Mouse (Mus musculus) spleen, postnatal 14 days (tissue): Measurements from ENCODE around the gene Tbc1d10b.
"Not testable (repeated sequence)": the region's sequence is repeated elsewhere in the genome, so short reads cannot be mapped to it uniquely, and the experiment has no call there.

Experiments used
- DNase-seq, 2 experiments: peaks; one replicate each; pipeline ENCODE4 v3.0.0; 2021 to 2022; ENCODE audit warnings: low spot score in 2 of 2

The Tbc1d10b gene

GRCm38 (mm10) chr7:127207374-127208294 is 634 bp downstream of the Tbc1d10b start:
- peak; percentile 37 to 50 for DNase-seq

GRCm38 (mm10) chr7:127206606-127207005 is 1.7 kb downstream of the Tbc1d10b start:
- DNase-seq, result no peak

GRCm38 (mm10) chr7:127196484-127196883 is 11.8 kb downstream of the Tbc1d10b start:
- DNase-seq, result no peak

DNA sequence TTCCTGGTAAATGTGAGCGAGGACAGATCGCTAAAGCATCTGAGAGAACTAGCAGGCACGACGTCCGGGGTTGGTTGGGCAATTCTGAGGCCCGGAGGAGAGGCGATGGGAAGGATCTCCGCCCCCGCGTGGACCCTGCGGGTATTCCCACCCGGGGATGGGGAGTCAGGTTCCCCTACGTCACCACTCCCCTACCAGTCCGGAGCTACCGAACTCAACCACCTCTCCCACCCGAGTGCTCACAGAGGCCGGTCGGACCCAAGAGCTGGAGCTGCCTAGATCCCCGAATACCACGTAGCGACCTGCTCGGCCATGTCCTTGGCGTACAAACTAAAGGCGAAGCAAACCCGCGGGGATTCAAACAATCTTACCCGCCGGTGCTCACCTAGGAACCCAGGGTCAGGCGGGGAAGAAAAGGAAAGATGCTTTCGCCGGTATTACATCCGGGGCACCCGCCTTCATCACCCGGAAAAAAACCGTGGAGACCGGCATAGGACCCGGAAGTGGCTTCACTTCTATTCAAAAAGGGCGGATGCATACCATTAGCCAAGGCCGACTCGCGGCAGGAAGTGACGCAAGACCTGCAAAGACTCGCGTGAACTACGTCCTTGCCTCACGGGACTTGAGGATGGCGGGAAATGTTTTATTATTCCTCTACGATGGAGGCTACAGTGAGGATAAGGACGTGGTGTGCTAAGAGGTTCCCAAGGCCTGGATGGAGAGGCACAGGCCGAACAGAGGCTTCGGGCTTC is 12.5 kb downstream of the Tbc1d10b start, which contains the start of gene Cd2bp2:
Gene Cd2bp2, minus strand, starts transcription at position 507 of the 752 bp plus-strand sequence.
- DNase-seq, result peak; percentile 86 to 89

- DNase-seq, result no peak
Measured at GRCm38 (mm10) chr7:127194633-127195029, 13.6 kb downstream of the Tbc1d10b start.

DNA sequence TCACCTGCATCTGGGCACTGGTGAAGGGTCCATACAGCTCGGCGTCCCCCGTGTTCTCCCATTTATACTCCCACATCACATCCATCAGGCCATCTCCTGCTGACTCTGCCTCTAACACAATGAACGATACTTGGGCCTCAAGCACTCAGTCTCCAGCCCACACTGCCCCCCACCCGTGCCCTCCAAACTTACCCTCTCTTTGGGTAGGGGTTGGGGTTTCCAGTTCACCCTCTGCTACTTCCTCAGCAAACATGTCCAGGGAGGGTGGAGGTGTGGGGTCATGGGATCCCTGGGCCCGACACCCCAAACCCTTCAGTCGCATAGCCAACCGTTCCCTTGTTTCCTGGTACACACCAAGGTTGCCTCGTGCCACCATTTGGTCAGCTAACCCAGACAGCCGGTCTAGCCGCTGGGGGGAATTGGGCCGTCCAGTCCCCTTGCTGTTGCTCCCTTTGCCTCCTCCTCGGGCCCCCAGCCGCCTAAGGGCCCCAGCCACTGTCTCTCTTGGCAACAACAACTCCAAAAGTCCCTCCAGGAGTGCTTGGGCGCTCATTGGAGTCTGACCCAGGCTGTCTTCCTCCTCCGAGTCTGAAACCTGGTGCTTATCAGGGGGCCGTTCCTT is 14.1 kb downstream of the Tbc1d10b start:
- DNase-seq, result no peak

DNA sequence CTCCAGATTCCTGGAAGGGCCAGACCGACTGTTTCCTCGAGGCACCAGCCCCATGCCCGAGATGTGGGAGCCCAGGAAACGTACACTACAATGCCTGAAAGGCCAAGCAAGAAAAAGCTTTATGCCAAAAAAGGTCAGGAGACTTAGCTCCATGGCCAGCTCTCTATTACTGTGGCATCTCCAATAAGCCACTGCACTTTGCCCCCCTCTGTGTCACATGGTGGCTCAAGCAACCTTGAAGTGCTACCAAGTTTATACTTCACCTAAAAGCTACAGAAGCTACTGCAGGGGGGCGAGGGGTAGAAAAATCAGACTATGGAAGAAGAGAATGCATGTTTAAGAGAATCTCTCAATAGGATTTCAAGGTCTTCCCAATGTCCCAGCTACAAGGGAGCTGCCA is 15.3 kb downstream of the Tbc1d10b start:
- DNase-seq, result no peak

DNA sequence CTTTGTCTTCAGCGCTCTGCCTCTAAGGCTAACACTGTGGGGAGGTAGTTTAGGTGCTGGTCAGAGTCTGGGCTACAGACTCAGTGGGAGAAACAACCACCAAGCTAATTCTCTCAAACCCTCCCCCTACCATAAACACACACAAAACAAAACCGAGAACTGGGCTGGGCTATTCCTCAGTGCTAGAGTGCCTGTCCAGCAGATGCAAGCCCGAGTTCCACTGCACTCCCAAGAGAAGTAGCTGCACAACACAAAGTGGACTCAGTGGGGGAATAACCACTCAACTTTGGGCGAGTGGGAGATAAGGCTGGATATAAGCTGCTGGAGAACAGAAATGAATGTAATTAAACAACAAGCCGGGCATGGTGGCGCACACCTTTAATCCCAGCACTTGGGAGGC is 17.6 kb downstream of the Tbc1d10b start:
- DNase-seq, result no peak

DNA sequence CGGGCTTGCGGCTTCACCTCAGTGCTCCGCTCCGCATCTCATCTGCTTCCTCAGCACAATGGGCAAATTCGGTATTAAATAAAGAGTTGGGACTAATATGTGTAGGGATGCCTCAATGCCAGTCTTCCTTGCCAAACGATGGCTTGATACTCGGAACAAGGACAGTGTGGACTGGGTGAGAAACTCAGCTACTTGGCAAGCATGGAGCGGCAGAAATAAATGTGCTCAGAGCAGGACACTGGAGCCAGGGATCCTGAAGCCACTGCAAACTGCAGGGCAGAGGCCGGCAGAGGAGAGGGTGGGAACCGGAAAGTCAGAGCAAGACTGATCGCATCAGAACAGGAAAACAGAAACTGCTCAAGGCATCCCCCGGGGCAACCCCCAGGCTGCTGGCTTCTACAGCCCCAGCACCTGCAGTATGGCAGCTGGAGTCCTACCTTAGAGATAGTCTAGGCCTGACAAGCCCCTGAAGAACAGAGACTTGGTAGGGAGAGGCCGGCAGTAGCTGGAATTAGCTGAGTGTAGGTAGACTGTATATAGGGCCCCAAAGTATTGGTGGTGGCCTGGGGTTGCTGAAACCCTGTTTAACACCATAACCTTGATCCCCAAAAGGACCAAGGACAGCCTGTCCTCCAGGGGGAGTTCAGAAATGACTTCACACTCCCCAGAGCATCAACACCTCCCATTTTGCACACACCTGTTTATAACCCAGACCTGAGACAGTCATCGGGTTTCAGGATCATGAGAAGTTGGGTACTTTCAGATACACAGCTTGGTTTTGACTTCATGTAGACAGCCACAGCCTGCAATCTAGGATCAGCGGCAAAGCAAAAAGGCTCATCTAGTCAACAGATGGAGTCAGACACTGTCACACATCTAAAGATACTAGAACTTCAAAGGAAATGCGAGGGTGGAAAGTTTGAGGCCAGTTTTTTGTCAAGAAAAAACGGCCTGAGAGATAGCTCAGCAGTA is 19.7 kb downstream of the Tbc1d10b start:
- DNase-seq, result no peak

DNA sequence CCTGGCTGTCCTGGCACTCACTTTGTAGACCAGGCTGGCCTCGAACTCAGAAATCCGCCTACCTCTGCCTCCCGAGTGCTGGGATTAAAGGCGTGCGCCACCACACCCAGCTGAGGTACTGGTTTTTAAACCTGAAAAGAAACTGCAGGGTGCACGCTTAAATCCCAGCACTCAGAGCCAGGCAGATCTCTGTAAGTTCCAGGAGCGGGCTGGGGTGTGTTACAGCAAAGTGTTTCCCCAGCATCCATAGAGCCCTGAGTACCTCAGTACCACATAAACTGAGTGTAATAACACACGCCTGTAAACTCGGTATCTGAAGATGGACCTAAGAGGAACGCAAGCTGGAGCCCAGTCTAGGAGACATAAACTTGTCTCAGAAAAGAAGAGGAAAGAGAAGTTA is 20.9 kb downstream of the Tbc1d10b start:
- no peak for DNase-seq

GRCm38 (mm10) chr7:127185601-127186000 is 22.7 kb downstream of the Tbc1d10b start:
- DNase-seq, result no peak

DNA sequence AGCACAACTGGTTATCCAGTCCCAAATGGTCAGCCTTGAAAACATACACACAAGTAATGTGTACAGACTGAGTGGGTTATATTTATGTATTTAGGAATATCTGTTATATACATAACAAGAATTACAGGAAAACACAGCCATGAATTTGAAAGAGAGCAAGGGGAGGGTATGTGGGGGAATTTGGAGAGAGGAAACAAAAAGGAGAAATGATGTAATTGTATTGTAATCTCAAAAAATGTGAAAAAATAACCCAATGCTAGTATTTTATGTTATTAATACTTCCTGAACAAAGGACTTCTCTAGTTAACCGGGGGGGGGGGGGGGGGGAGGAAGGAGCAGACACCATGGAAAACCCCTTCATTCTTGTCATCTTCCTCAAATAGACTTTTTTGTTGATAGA is 23.5 kb downstream of the Tbc1d10b start:
- no peak for DNase-seq

GRCm38 (mm10) chr7:127183828-127184227 is 24.4 kb downstream of the Tbc1d10b start:
- DNase-seq, result peak in 1 of 2 experiments; percentile 38

- no peak for DNase-seq
Measured at GRCm38 (mm10) chr7:127183345-127183744, 24.9 kb downstream of the Tbc1d10b start.

- not testable (repeated sequence) for DNase-seq
Measured at GRCm38 (mm10) chr7:127181724-127182123, 26.5 kb downstream of the Tbc1d10b start.

GRCm38 (mm10) chr7:127180783-127181182 is 27.5 kb downstream of the Tbc1d10b start:
- DNase-seq, result no peak

DNA sequence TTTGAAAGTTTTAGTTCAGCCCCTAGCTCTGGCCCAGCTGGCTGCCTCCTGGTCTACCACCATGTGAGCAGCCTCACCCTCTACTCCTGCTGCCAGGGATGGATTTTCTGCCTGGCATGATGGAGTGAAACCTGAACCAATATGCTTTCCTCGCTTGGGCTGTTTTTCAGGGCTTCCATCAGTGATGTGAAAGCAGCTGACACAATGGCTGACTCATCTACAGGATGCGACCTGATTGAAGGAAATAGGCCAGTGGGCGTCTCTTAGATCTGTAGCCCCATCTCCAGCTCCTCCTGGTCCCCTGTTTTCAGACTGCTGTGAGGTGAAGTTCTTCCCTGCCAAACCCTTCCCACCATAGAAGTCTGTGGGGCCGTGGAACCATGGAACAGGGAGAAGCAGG is 31.3 kb downstream of the Tbc1d10b start:
- DNase-seq, result no peak

DNA sequence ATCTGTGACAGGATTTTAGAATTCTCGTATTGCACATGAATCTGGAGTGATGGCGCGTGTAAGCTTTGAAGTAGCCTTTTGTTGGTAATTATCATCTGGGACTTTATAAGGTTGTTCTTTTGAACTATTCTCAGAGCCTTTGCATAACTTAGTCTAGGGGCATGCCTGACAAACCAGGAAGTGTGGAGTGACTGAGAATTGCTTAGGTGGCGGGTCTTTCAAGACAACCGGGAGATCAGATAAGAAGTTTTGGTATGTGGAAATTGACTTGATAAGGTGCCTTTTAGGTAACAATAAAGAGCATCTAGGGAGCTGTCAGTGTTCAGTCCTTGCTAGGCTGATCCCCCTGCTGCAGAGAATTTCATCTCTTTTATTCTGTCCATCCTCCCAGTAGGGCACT is 41.8 kb downstream of the Tbc1d10b start:
- no peak for DNase-seq

DNA sequence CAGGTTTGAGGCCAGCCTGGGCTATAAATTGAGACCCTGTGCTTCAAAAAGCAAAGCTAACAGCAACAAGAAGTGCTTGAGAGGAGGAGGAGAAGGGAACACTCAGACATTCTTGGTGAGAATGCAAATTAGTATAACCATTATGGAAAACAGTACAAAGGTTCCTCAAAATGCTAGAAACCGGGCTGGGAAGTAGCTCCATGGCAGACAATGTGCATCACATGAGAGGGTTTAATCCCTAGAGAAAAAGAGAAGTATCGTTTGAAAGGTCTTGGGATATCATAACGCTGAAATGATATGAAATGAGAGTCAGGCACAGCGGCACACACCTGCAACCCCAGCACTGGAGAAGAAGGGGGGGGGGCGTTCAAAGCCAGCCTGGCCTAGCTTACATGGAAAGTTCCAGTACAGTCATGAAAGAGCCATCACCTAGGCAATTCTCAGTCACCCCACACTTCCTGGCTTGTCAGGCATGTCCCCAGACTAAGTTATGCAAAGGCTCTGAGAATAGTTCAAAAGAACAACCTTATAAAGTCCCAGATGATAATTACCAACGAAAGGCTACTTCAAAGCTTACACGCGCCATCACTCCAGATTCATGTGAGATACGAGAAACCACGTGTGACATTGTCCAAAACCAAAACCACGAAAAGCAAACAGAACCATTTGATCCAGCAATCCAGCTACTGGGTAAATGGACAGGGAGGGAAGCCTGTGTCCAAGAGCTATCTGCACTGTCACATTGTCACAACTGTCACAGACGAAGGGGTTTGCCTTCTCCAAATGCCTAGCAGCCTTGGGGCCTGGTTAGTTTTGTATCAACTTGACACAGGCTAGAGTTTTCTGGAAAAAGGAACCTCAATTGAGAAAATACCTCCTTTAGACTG is 42.4 kb downstream of the Tbc1d10b start:
- no peak for DNase-seq

DNA sequence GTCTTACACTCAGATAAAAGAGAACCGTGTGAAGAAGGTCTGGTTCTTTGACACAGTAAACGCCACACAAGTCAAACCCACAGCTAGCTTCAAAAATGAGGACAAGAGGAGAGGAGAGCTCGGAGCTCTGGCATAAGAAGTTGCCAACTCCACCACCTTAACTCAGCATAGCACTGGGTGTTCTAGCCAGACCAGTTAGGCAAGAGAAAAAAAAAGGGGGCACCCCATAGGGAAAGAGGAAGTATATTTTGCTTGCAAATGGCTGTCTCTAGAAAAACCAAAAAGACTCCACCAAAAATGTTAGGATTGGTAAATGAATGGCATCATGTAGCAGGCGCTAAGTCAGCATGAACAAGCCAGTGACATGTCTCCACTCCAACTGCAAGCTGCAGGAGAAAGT is 44.3 kb downstream of the Tbc1d10b start:
- DNase-seq, result no peak
